Mouse (Mus musculus): ENCODE data around the gene Gm28036.
"Not testable (repeated sequence)": the region's sequence is repeated elsewhere in the genome, so short reads cannot be mapped to it uniquely, and the experiment has no call there.

Gene Gm28036

DNA sequence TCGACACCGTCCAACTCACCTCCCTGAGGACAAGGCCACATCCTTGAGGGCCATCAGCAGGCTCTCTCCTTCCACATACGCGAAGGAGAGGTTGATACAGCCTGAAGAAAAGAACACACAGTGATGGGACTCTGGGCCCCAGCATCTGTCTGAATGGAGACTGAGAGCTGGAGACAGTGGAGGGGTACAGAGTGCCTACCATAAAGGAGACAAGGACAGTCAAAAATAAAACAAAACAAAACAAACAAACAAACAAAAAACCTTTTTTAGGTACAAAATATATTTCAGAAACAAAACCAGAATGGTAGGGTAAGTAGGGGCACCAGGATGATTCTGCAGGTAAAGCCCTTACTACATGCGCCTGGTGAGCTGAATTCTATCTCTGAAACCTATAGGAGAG, at the start of gene Gm28036:
Gene Gm28036 (minus strand): TSS at position 101 of the 400 bp plus-strand sequence.
- DNase-seq: no peak

DNA sequence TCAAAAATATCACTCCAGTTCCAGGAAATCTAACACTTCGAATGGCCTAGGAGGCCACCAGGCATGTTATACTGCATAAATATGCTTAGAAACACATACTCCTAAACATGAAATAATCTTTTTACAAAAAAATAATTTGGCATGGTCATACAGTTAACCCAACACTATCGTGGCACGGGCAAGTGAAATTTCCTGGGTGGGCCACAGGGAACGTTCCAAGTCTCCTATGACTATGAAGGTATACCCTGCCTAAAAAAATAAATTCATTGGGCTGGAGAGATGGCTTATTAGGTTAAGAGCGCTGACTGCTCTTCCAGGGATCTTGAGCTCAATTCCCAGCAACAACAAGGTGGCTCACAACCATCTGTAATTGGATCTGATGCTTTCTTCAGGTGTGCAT, 39.7 kb upstream of the Gm28036 start:
- no peak for DNase-seq

DNA sequence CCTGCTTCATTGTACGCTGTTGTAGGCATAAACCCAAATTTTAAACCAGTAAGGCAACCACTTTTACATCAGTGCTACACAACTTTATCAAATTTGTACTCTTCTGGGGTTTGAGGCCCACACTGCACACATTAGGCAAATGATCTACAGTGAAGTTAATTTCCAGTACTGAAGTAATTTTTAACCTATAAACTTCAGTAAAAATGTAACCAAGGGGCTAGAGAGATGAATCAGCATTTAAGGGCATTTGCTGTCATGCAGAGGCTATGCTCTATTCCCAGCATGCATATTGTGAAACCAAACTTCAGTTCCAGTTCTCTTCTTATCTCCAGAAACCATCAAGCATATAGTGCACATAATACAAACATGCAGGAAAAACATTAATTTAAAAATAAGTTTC, 38.6 kb upstream of the Gm28036 start:
- DNase-seq: no peak

DNA sequence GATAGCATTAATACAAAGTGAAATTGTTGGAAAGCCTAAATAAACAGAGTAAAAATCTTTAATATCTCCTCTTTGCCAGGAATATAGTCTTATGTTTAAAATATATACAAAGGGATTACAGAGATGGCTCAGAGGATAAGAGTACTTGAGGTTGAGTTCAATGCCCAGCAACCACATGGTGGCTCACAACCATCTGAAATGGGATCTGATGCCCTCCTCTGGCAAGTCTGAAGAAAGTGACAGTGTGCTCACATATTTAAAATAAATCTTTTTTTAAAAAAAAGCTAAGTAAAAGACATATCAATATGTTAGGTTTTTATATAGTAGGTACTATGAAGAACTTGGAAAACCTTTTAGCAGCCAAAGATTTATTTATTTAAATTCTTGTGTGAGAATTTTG, 24.6 kb upstream of the Gm28036 start:
- DNase-seq: no peak

DNA sequence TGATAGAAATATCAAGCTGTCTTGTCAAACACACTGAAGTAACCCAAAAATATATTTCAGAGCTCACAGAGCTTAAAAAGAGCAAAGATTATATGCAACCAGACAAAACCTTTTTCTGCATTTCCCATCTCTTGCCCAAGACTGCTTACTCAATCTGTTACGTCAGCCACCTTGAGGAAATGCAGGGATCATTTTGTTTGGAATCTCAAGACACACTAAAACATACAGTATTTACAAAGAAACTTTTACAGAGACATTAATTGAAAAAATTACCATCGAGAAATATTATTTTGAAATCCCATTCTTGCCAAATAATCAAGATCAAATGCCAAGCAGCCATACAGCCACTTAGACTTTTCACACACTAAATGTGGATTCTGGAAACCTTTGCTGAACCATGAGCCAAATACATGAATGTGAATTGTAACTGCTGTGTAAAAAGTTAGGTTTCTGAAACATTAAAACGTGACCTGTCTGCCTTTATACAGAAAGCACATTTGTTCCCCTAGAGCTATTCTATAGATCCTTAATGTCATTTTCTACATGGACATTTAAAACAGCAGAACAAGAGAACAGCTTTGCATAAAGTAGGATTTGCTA, 20.5 kb upstream of the Gm28036 start:
- no peak for DNase-seq

DNA sequence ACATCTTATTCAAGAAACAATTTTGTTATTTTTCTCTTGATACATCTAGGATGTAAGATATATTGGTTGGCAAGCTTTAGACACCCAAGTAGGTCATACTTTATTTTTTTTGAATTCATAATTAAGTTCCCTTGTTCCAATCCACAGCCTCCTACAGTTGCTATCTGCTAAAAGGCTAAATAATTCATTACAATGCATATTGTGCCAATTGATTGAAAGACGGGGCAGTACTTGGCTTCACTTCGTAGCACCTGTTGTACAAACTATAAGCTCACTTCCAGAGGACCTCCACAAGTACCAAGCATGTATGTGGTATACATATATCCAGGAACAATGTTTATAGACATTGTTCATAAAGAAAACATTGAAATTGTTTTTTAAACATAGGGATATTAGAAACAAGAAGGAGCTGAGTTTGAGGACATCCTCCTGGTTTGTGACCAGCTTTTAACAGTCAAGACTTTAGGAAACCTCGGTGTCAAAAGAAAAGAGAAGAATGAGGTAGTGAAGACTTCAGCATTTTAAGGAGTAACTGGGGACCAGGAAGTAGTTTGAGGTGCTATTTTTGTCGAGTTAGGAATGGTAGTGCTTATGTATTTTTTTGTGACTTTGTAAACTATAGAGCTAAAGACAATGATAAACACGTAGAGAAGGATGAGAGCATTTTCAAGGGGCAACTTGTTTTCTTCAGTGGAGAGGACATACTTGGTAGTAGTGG, 19.5 kb upstream of the Gm28036 start:
- DNase-seq: no peak

DNA sequence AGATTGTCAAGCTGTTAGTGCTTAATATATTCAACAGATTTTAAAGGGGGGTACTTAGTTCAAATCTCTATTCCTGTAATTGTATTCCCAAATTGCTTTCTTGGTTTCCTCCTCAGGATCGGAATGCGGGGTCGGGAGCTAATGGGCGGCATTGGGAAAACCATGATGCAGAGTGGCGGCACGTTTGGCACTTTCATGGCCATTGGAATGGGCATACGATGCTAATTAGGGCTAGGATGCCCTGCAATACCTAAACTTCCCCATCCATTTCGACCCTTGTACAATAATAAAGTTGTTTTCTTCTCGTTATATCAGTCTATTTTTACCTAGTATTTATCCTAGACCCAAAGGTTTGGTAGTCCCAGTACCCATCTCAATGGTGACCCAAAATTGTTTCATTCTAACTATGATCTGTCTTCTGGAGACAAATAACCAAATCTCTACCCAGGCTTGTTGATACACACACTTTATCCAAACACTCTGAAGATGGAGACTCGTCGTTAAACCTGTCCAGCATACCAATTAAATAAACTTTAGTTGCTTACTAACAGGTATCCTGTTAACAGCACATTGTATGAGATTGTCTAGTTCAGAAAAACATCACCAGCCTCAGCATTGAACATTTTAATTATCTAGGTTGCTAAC, 18.7 kb upstream of the Gm28036 start:
- DNase-seq: no peak

DNA sequence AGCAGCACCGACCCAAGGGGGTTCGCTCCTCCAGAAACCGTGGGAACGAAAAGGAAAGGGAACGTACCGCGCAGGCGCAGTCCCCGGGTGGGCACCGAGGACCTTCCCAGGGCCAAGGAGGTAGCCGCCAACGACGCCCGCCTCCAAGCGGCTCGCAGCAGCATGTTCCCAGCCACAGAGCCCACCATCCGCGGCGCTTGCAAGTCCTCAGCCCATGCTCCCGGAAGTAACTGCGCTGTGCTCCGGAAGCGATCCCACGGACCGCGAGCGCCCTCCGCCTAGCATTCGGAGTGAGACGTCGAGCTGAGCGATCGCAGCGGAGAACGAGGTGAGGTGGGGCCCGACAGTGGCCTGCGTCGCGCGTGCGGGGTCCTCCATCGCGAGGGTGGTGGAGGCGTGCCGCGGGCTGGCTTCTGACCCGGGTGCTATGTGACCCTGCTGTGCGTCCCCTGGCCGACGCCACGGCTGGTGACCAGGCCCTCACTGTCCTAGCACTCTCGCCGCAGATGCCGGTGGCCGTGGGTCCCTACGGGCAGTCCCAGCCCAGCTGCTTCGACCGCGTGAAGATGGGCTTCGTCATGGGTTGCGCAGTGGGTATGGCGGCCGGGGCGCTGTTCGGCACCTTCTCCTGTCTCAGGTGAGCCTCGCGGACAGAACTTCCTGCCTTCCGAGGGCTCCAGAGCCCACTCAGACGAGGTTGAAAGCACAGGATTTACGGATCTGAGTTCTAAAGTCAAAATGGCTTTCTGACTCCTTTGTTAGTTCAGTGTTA, 17.2 kb upstream of the Gm28036 start, which contains the start of the genes Romo1 and Nfs1:
Gene Romo1 (plus strand): TSS at position 87 of the 772 bp plus-strand sequence.
Gene Nfs1 (minus strand): TSS at position 234 of the 772 bp plus-strand sequence.
- DNase-seq: peak; percentile 84

DNA sequence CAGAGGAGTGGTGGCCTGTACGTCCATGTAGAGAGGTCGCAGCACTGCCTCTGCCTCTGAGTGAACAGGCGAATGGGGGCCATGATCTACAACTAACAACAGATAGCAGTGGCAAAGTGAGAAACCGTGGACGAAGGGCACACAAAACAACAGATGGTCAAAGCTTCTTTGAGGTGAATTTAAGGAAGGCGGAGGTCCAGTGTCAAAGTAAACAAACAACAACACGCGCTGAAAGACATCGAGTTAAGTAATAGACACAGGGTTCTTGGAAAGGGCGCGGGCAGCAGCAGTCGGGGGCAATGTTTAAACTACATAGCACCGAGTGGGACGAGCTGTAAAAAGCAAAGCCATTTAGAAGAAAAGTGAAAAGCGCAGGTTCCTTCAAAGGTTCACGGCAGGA, 16.5 kb upstream of the Gm28036 start:
- DNase-seq: no peak

DNA sequence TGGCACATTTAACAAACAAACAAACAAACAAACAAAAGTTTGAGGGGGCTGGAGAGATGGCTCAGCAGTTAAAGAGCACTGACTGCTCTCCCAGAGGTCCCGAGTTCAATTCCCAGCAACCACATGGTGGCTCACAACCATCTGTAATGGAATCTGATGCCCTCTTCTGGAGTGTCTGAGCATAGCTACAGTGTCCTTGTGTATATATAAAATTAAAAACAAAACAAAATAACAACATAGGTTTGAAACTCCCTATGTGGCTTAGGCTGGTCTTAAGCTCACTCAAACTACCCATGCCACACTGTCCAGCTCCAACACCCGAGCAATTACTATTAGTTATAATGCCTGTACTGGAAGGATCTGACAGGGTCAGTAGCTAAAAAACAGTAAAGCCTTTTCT, 15.9 kb upstream of the Gm28036 start:
- DNase-seq: no peak

DNA sequence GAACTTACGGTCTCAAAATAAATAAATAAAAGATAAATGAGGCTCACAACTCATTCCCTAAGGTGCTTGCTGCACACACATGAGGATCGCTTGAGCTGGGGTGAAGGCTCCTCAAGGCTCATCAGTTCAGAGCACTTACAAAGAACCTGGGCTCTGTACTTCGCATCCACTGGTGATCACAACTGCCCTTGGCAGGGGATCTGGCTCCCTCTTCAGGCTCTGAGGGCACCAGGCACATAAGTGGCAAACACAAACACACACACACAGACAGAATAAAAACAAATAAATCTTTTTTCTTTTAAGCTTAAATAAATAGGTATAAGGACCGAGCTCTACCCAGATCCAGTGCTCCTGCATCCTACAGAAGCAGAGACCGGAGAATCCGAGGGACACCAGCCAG, 8.8 kb upstream of the Gm28036 start:
- DNase-seq: no peak

DNA sequence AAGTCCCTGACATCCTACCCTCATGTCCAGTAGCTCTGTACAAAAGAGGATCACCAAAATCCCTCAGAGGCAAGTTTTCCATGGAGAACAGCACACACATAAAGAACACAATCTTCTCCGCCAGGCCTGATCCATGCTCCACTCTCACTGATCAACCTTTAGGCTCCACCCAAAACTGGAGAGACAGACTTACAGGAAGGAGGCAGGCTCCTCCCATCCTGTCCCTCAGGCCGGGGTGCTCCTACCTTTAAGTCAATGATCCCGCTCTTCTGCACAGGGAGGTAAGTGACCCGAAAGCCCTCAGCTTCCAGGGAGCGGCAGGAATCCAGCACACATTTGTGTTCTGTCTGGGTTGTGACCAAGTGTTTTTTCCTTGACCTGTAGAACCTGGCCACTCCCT, 7.3 kb upstream of the Gm28036 start:
- no peak for DNase-seq

DNA sequence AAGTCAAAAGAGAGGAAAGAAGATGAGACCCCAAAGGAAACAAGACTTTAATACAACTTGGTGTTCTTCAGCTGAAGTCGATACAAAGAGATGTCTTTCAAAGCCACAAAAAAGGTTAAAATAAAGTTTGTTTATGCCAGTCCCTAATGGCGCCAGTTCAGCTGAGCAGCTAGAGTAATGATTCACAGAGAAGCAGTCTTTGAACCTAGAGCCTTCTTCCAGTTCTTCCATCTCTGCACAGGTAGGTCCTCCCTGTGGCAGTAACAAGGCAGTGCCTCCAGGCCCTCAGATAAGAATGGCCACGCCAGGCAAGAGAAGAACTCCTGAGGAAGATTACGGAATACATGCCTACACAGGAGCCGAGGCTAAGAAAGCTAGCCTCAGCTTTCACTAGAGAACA, 3.2 kb downstream of the Gm28036 start:
- DNase-seq: no peak

DNA sequence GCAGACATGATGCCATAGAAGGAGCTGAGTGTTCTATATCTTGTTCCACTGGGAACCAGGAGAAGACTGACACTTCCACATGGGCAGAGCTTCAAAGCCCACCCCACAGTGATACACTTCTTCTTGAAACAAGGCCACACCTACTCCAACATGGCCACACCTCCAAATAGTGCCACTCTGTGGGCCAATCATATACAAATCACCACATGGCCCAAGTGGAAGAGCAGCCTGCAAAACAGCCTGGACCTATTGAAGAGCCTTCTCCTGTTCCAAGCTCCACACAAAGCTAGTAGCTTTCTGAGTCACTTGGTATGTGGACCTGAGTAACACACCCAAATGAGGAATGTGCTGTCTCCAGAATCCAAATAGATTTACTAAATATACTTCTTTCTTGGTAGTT, 7.3 kb downstream of the Gm28036 start:
- no peak for DNase-seq

DNA sequence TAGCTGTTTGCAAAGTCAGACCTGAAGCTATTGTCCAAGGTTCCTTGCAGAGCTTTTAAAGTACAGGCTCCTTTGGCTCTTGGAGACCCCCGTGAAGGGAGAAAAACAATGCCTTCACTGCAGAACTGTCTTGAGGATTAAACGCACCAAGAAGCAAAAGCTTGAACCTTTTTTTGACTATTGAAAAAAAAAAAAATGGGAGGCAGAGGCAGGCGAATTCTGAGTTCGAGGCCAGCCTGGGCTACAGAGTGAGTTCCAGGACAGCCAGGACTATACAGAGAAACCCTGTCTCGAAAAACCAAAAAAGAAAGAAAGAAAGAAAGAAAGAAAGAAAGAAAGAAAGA, 14.8 kb downstream of the Gm28036 start:
- DNase-seq: not testable (repeated sequence)

DNA sequence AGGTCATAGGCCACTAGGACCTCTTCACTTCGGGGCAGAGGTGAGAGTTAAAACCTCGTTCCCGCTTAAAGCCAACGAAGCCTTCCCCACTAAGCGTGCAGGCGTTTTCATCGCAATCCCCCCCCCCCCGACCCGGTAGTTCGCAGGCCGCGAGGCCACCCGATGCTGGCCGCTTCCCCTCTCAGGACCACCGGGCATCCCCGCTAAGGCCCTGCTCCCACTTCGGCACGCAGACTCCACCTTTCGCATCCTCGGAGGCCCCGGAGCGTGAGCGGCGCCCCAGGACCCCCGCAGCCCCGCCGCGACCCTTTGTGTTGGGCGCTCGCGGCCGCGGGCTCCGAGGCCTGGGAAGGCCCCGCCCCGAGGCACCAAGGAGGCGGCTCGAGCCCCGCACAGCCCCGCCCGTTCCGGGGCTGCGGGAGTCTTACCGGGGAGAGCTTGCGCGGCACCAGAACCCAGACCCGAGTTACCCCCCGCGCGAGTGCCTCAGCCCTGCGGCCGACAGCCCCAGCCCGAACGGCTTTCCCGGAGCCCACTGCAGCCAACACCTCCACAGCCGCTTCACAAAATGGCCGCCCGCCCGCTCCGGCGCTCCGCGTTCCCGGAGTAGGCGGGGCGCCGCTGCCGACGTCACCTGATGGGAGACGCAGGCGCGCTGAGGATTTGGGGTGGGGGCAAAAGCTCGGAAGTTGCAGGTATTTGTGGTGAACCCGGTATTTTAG, 15.4 kb downstream of the Gm28036 start, which contains the start of the genes Cpne1 and Rbm12:
Gene Cpne1 (minus strand): TSS at position 608 of the 722 bp plus-strand sequence.
Gene Rbm12 (minus strand): TSS at position 621 of the 722 bp plus-strand sequence.
- peak; percentile 90 for DNase-seq

DNA sequence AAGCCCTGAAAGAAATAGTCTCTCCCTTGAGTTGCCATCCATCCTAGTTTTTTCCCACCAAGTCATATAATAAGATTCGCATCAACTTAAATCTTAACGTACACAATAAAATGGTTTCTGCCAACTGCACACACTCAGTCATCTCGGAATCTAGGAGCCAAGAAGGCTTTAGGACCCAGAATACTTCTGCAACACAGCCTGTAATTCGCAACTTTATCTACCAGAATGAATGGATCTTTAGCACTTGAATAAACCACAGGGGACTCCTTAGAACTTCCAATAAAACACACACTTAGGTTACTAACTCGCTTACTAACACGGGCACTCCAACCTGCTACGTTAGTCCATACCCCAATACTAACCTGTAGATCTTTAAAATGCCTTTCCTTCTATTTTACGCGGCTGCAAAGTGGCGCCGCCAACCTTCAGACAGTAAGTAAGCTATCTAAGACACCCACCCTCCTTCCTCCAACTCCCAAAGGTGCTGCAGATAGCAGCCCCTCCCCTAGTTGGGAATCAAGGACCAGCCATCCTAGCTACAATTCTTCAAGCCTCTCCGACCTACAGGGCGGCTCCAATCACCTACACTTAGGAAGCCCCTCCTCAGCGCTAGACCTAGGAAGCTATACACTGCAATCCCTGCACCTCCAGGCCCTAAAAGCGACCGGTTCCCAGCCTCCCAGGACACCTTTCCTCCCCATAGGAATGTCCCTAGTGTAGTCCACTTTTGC, 16.1 kb downstream of the Gm28036 start:
- no peak for DNase-seq

DNA sequence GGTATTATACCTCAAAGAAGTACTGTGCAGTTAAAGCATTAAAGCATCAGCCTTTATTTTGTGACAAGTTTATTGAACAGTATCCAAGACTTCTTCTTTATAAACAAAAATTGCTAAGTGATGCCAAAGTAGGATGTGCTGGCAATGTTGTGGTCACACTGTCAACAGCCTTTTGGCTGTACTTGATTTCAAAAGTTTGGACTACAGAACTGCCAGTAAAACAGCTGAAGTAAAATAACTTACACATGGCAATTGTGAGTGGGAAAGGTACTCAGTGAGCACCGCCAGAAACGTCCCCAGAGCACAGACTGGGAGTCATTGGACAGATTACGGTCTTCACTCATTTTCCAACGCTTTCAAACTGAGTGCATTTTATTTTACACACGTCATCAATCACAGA, 35.0 kb downstream of the Gm28036 start:
- no peak for DNase-seq

DNA sequence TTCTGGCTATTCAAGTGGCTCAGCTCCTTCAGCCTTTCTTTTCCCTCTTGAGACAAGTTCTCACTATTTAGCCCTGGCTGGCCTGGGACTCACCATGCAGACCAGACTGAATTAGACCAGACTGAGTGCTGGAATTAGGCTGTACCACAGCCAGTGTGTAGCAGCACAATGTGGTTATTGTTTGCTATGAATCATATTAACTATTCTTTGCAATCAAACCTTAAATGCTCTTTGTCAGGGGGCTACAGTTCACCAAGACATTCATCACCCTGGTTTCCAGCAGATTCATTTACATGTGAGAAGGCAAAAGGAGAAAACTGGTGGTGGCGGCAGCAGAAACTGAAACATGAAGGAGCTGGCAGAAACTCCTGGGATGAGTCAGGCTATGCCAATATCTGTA, 37.1 kb downstream of the Gm28036 start:
- no peak for DNase-seq

DNA sequence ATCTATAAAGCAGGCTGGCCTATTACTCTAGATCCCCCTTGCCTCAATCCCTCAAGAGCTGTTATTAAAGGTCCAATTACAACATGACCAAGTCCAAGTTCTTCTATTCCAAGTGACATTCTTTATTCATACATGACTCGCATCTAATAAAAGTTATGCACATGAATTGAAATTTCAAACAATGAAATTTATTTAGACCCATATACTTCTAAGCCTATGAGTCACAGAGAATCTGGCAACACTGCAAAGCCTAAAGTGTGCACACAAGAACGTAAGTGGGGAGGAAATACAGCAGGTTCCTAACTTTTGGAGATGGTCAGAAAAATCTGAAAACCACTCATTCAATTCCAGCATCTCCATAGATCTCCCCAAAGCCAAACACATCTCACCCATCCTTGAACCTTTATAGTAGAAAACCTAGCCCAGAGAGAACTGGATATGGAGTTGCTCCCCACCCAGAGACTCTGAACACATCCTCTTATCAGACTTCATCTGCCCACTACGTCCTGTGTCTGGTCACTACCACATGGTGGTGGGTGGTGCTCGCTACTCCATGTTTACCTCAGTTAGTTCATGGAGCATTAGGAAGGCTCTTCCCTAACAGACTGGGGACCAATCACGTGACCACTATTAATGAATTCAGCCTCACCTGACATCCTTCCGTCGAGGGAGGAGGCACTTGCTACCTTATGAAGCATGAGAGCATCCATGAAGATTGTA, 39.3 kb downstream of the Gm28036 start:
- no peak for DNase-seq

DNA sequence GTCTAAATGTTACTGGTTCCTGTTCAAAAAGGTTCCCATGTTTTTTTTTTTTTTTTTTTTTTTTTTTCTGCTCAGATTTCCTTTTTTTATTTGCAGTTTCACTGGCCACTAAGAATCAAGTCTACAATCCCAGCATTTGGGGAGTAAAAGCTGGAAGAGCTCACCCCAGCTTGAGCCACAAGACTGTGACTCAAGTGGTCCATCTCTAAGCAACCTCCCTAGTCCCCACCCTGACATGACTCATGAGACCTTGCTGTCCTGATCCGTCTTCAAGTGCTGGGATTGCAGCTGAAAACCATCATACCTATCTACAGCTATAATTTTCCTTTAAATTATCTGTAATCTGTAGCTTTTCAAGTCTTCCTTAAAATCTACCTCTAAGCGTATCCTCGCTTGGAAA, 42.4 kb downstream of the Gm28036 start:
- no peak for DNase-seq

Measured in cerebellum, adult 8-10 months (tissue).